Mouse (Mus musculus): Measurements from ENCODE around the gene Sdsl. TPM values are rescaled to one million over a fixed set of nuclear protein-coding genes. Genes with fewer than 3 reads are reported as not detected.
A peak's percentile ranks its signal among the peaks of the same experiment; 100 is the strongest.

Gene Sdsl
- polyA plus RNA-seq, 1 experiment from 2014 or later, result 6.1 TPM

- H3K27ac ChIP-seq, result no peak overlapping the region
- peaks cover 10% of the 10 kb centered on the region; the same call in 1 of the 2 replicates for H3K36me3 ChIP-seq (replicated peaks; ENCODE audit: control insufficient read depth, insufficient read depth)
- no peaks in the 10 kb centered on the region for H3K9me3 ChIP-seq (ENCODE audit: control insufficient read depth, low read length)
- 88% methylated on average over 4 of the region's 4 CpGs for WGBS
- no peaks in the 10 kb centered on the region for H3K27me3 ChIP-seq (ENCODE audit: control insufficient read depth, insufficient read depth, low read length)
- no peak overlapping the region for H3K4me3 ChIP-seq (replicated peaks; ENCODE audit: low read length)
- no peak overlapping the region for H3K9ac ChIP-seq
- no peak for DNase-seq (ENCODE audit: low spot score)
- no peak for ATAC-seq (ENCODE audit: low FRiP score)
- H3K4me1 ChIP-seq (replicated peaks; ENCODE audit: control insufficient read depth, insufficient read depth, low read length), result peaks cover 15% of the 10 kb centered on the region
- no peak overlapping the region for H3K4me2 ChIP-seq (replicated peaks)
Observed at GRCm38 (mm10) chr5:120499202-120499601, 26.6 kb upstream of the Sdsl start.

GRCm38 (mm10) chr5:120497071-120497470, 24.5 kb upstream of the Sdsl start:
- no peaks in the 10 kb centered on the region for H3K9me3 ChIP-seq (ENCODE audit: control insufficient read depth, low read length)
- peaks cover 19% of the 10 kb centered on the region for H3K36me3 ChIP-seq (replicated peaks; ENCODE audit: control insufficient read depth, insufficient read depth)
- H3K27ac ChIP-seq, result no peak overlapping the region
- no peak overlapping the region for H3K4me3 ChIP-seq (replicated peaks; ENCODE audit: low read length)
- H3K4me2 ChIP-seq (replicated peaks), result no peak overlapping the region
- 87% methylated on average over 3 of the region's 3 CpGs for WGBS
- DNase-seq (ENCODE audit: low spot score) (no peak), ATAC-seq (ENCODE audit: low FRiP score) (no peak)
- H3K9ac ChIP-seq, result no peak overlapping the region
- H3K4me1 ChIP-seq (replicated peaks; ENCODE audit: control insufficient read depth, insufficient read depth, low read length), result 0 out of 2 replicates have a peak, but pooled peaks cover 5% of the 10 kb centered on the region
- H3K27me3 ChIP-seq (ENCODE audit: control insufficient read depth, insufficient read depth, low read length), result no peaks in the 10 kb centered on the region

DNA sequence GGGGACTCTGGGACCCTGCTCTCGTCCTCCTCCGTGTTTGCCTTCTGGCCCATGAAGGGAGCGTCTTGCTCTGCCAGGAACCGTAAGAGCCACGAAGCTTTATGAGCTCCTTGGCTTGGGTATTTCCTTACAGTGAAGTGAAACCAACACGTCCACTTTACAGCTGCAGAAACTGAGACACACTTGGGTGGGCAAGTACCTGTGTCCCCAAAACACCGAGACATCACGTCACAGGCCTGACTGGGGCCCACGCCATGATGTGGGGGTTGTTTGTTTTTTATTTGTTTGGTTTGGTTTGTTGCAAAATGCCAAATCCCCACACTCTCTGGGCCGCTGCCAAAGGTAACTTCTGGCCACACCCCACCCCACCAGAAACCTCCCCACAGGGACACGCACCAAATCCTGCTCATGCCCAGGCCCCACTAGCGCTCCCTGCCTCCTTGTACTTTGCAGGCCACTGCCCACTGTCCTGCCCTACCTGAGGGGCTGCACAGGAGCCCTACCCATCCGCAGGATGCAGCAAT, 23.2 kb upstream of the Sdsl start:
- H3K36me3 ChIP-seq (replicated peaks; ENCODE audit: control insufficient read depth, insufficient read depth), result peaks cover 20% of the 10 kb centered on the region
- H3K27me3 ChIP-seq (ENCODE audit: control insufficient read depth, insufficient read depth, low read length), result no peaks in the 10 kb centered on the region
- no peaks in the 10 kb centered on the region for H3K9me3 ChIP-seq (ENCODE audit: control insufficient read depth, low read length)
- no peak for DNase-seq (ENCODE audit: low spot score)
- no peak overlapping the region for H3K27ac ChIP-seq
- H3K4me1 ChIP-seq (replicated peaks; ENCODE audit: control insufficient read depth, insufficient read depth, low read length), result no peaks in the 10 kb centered on the region
- no peak for ATAC-seq (ENCODE audit: low FRiP score)
- 90% methylated on average over 13 of the region's 13 CpGs for WGBS
- no peak overlapping the region for H3K4me2 ChIP-seq (replicated peaks)
- no peak overlapping the region for H3K4me3 ChIP-seq (replicated peaks; ENCODE audit: low read length)
- no peak overlapping the region for H3K9ac ChIP-seq

DNA sequence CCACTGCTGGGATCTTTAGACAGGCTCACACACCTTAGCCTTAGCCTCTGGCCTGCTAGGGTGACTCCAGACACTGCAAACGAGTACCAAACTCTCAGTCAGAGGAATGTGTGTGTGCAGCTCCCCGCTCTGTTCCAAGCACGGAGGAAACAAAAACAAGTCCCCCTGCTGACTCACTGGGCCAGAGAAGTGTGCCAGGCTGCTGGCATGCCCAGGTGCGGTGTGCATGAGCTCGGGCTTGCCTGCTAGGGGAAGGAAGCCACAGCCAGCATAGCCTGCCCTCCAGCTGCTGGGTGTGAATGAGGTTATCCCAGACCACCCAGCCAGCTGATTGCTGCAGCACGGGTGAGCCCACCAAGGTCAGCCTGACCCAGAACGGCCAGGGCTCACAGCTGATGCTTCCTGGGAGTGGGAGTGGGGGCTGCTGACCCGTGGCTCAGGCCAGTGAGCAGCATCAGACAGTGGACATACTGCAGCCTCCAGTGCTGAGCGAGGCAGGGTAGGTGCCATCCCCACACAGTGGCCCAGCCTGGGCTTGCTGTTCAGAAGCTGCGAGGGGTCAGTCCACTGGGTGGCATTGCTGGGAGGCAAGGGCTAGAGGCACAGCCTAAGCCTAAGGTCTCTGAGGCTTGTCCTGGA, 22.6 kb upstream of the Sdsl start:
- ATAC-seq (ENCODE audit: low FRiP score) (no peak), DNase-seq (ENCODE audit: low spot score) (no peak)
- Histone ChIP-seq H3K4me3 (replicated peaks; ENCODE audit: low read length) (no peak overlapping the region), H3K27me3 (ENCODE audit: control insufficient read depth, insufficient read depth, low read length) (no peaks in the 10 kb centered on the region), H3K4me1 (replicated peaks; ENCODE audit: control insufficient read depth, insufficient read depth, low read length) (no peaks in the 10 kb centered on the region), H3K9ac (no peak overlapping the region), H3K36me3 (replicated peaks; ENCODE audit: control insufficient read depth, insufficient read depth) (peaks cover 20% of the 10 kb centered on the region), H3K9me3 (ENCODE audit: control insufficient read depth, low read length) (no peaks in the 10 kb centered on the region), H3K27ac (no peak overlapping the region), H3K4me2 (replicated peaks) (no peak overlapping the region)
- WGBS, result 83% methylated on average over 10 of the region's 10 CpGs

GRCm38 (mm10) chr5:120493873-120494395, 21.3 kb upstream of the Sdsl start:
- WGBS, result 64% methylated on average over 9 of the region's 9 CpGs
- Histone ChIP-seq H3K36me3 (replicated peaks; ENCODE audit: control insufficient read depth, insufficient read depth) (peaks cover 20% of the 10 kb centered on the region), H3K27me3 (ENCODE audit: control insufficient read depth, insufficient read depth, low read length) (no peaks in the 10 kb centered on the region), H3K9me3 (ENCODE audit: control insufficient read depth, low read length) (no peaks in the 10 kb centered on the region), H3K4me1 (replicated peaks; ENCODE audit: control insufficient read depth, insufficient read depth, low read length) (no peaks in the 10 kb centered on the region), H3K9ac (no peak overlapping the region), H3K4me2 (replicated peaks) (no peak overlapping the region), H3K4me3 (replicated peaks; ENCODE audit: low read length) (no peak overlapping the region), H3K27ac (peak overlapping the region; percentile 26; the same call in 1 of the 2 replicates)
- DNase-seq (ENCODE audit: low spot score) (no peak), ATAC-seq (ENCODE audit: low FRiP score) (no peak)

DNA sequence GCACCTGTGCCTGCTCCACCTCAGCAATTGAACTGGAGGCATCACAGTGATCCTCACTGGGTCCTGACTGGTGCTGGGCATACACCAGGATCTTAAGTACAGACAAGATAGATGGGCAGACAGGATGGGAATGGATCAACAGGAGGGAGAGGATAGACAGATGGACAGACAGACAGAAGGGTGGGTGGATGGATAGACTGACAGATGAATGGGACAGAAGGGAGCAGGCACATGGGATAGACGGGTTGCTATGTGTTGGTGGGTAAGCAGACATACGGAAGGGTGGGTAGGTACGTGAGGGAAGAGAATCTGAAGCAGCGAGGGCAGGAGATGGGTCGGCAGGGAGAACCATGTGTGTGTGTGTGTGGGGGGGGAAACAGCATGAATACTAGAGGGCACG, 20.8 kb upstream of the Sdsl start:
- 79% methylated on average over 6 of the region's 6 CpGs for WGBS
- Histone ChIP-seq H3K9me3 (ENCODE audit: control insufficient read depth, low read length) (no peaks in the 10 kb centered on the region), H3K36me3 (replicated peaks; ENCODE audit: control insufficient read depth, insufficient read depth) (peaks cover 16% of the 10 kb centered on the region), H3K27me3 (ENCODE audit: control insufficient read depth, insufficient read depth, low read length) (no peaks in the 10 kb centered on the region), H3K9ac (no peak overlapping the region), H3K4me1 (replicated peaks; ENCODE audit: control insufficient read depth, insufficient read depth, low read length) (no peaks in the 10 kb centered on the region), H3K4me2 (replicated peaks) (no peak overlapping the region), H3K4me3 (replicated peaks; ENCODE audit: low read length) (no peak overlapping the region), H3K27ac (0 out of 2 replicates have a peak overlapping the region, but pooled peaks have one; percentile 26)
- no peak for ATAC-seq (ENCODE audit: low FRiP score)
- no peak for DNase-seq (ENCODE audit: low spot score)

DNA sequence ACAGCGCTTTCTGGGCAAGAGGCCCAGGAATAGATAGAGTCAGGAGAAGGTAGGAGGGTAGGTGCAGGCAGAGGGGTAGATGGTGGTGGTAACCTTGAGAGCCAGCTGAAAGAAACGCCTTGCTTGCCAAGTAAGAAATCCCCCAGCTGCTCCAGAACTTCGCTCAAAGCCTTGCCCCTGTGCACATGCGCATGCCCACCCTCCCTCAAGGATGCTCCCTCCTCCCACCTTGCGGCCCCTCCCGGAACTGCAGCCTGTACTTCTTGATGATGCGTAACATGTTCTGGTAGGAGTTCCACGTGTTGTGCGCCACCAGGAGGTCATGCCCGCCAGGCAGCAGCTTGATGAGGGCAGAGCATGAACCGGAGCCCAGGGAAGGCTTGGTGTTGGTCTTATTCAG, 19.8 kb upstream of the Sdsl start:
- H3K9ac ChIP-seq, result no peak overlapping the region
- H3K4me2 ChIP-seq (replicated peaks), result no peak overlapping the region
- H3K9me3 ChIP-seq (ENCODE audit: control insufficient read depth, low read length), result no peaks in the 10 kb centered on the region
- no peak overlapping the region for H3K27ac ChIP-seq
- ATAC-seq (ENCODE audit: low FRiP score), result no peak
- no peaks in the 10 kb centered on the region for H3K27me3 ChIP-seq (ENCODE audit: control insufficient read depth, insufficient read depth, low read length)
- 61% methylated on average over 11 of the region's 11 CpGs for WGBS
- H3K36me3 ChIP-seq (replicated peaks; ENCODE audit: control insufficient read depth, insufficient read depth), result peaks cover 20% of the 10 kb centered on the region; the same call in 1 of the 2 replicates
- H3K4me1 ChIP-seq (replicated peaks; ENCODE audit: control insufficient read depth, insufficient read depth, low read length), result no peaks in the 10 kb centered on the region
- peak; percentile 49 for DNase-seq (ENCODE audit: low spot score)
- H3K4me3 ChIP-seq (replicated peaks; ENCODE audit: low read length), result no peak overlapping the region

DNA sequence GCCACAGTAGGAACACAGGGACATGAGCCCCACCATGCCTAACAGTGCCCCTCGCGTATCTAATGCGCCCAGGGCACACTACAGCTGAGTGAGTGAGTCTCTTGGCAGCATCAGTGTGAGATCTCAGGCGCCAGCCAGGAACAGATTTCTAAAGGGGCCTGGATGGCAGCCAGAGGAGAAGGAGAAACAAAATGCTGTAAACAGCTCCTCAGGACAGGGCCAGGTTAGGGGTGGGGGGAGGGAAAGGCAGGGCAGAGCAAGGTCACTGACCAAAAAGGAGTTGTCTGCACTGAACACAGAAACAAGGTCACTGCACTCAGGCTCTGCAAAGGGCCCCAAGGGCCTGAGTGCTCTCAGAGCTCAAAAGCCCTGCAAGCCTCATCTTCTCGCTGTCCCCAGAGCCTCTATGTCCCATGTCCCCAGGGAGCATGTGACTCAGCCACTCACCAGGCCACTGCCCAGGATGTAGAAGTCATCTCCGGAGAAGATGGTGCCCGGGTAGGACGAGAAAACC, 18.1 kb upstream of the Sdsl start:
- H3K27ac ChIP-seq, result no peak overlapping the region
- peaks cover 37% of the 10 kb centered on the region for H3K36me3 ChIP-seq (replicated peaks; ENCODE audit: control insufficient read depth, insufficient read depth)
- H3K27me3 ChIP-seq (ENCODE audit: control insufficient read depth, insufficient read depth, low read length), result no peaks in the 10 kb centered on the region
- DNase-seq (ENCODE audit: low spot score) (peak; percentile 47), ATAC-seq (ENCODE audit: low FRiP score) (peak; percentile 38; the same call in 1 of the 2 replicates)
- 63% methylated on average over 8 of the region's 8 CpGs for WGBS
- H3K4me3 ChIP-seq (replicated peaks; ENCODE audit: low read length), result no peak overlapping the region
- H3K4me1 ChIP-seq (replicated peaks; ENCODE audit: control insufficient read depth, insufficient read depth, low read length), result no peaks in the 10 kb centered on the region
- H3K9ac ChIP-seq, result no peak overlapping the region
- no peaks in the 10 kb centered on the region for H3K9me3 ChIP-seq (ENCODE audit: control insufficient read depth, low read length)
- H3K4me2 ChIP-seq (replicated peaks), result no peak overlapping the region

GRCm38 (mm10) chr5:120487844-120488243, 15.2 kb upstream of the Sdsl start:
- DNase-seq (ENCODE audit: low spot score), result no peak
- Histone ChIP-seq H3K27me3 (ENCODE audit: control insufficient read depth, insufficient read depth, low read length) (no peaks in the 10 kb centered on the region), H3K4me2 (replicated peaks) (no peak overlapping the region), H3K9ac (no peak overlapping the region), H3K4me1 (replicated peaks; ENCODE audit: control insufficient read depth, insufficient read depth, low read length) (no peaks in the 10 kb centered on the region), H3K27ac (no peak overlapping the region), H3K9me3 (ENCODE audit: control insufficient read depth, low read length) (no peaks in the 10 kb centered on the region), H3K4me3 (replicated peaks; ENCODE audit: low read length) (no peak overlapping the region), H3K36me3 (replicated peaks; ENCODE audit: control insufficient read depth, insufficient read depth) (peaks cover 47% of the 10 kb centered on the region)
- 88% methylated on average over 8 of the region's 8 CpGs for WGBS
- ATAC-seq (ENCODE audit: low FRiP score), result no peak

Data from hindbrain, embryonic 14.5 days (tissue).